Mouse (Mus musculus) megakaryocyte, adult 5-6 weeks (primary cell): ENCODE data around the gene Traf1. TPM values are rescaled to one million over a fixed set of nuclear protein-coding genes. Genes with fewer than 3 reads are reported as not detected.

ENCODE experiments used
- ATAC-seq: 2 replicates; pipeline ENCODE4 v1.8.0; 2016; ENCODE audit warnings: mild to moderate bottlenecking, inconsistent platforms; ENCODE audit not compliant: poor library complexity, severe bottlenecking
- total RNA-seq, 2 experiments: library from RNA; stranded (forward) in 1 of 2; stranded (reverse) in 1 of 2; fragments of 153-499, 151-499 nt in 1 of 2; fragments of 221-1000, 200-1000 nt in 1 of 2; gene quantifications; 2 replicates each; pipeline versions ENCODE4 v1.2.3 to v1.2.4; 2015 to 2017

Gene Traf1
- total RNA-seq, 2 experiments from 2014 or later: 1.5 to 2.5 TPM

GRCm38 (mm10) chr2:34944761-34945160, 16.8 kb downstream of the Traf1 start:
- ATAC-seq: peak; percentile 82

GRCm38 (mm10) chr2:34943556-34944120, 17.9 kb downstream of the Traf1 start:
- ATAC-seq: peak; percentile 67

- no peak for ATAC-seq
Measured at GRCm38 (mm10) chr2:34941061-34941675, 20.4 kb downstream of the Traf1 start.

- no peak for ATAC-seq
Measured at GRCm38 (mm10) chr2:34940246-34940645, 21.3 kb downstream of the Traf1 start.

- ATAC-seq: peak; percentile 76
Measured at GRCm38 (mm10) chr2:34938269-34939208, 23.0 kb downstream of the Traf1 start.

- ATAC-seq: peak; percentile 60
Measured at GRCm38 (mm10) chr2:34937460-34937859, 24.1 kb downstream of the Traf1 start.

- no peak for ATAC-seq
Measured at GRCm38 (mm10) chr2:34927320-34927719, 34.3 kb downstream of the Traf1 start.

GRCm38 (mm10) chr2:34922729-34923128, 38.8 kb downstream of the Traf1 start:
- ATAC-seq: no peak

- ATAC-seq: no peak
Measured at GRCm38 (mm10) chr2:34920144-34920543, 41.4 kb downstream of the Traf1 start.

- no peak for ATAC-seq
Measured at GRCm38 (mm10) chr2:34915103-34915502, 46.5 kb downstream of the Traf1 start.

GRCm38 (mm10) chr2:34914823-34915082, 46.8 kb downstream of the Traf1 start:
- ATAC-seq: no peak

- ATAC-seq: peak; percentile 73
Measured at GRCm38 (mm10) chr2:34914069-34914822, 47.3 kb downstream of the Traf1 start.

GRCm38 (mm10) chr2:34913218-34914068, 48.1 kb downstream of the Traf1 start, which contains the start of gene Phf19:
TSS of gene Phf19 (minus strand) at chr2:34914026.
- ATAC-seq: peak; percentile 81

GRCm38 (mm10) chr2:34912613-34913012, 49.0 kb downstream of the Traf1 start:
- no peak for ATAC-seq

GRCm38 (mm10) chr2:34911871-34912270, 49.7 kb downstream of the Traf1 start:
- ATAC-seq: no peak

- no peak for ATAC-seq
Measured at GRCm38 (mm10) chr2:34909719-34910118, 51.9 kb downstream of the Traf1 start.

- ATAC-seq: peak; percentile 25
Measured at GRCm38 (mm10) chr2:34906861-34907604, 54.5 kb downstream of the Traf1 start.

- ATAC-seq: no peak
Measured at GRCm38 (mm10) chr2:34906426-34906825, 55.1 kb downstream of the Traf1 start.

GRCm38 (mm10) chr2:34904849-34905542, 56.6 kb downstream of the Traf1 start:
- ATAC-seq: peak; percentile 87
